Mouse (Mus musculus) spleen, adult 2 months (tissue): ENCODE data around the gene Adh6a. TPM values are rescaled to one million over a fixed set of nuclear protein-coding genes. Genes with fewer than 3 reads are reported as not detected.
"Not testable (repeated sequence)": the region's sequence is repeated elsewhere in the genome, so short reads cannot be mapped to it uniquely, and the experiment has no call there.

Experiments used
- DNase-seq, 2 experiments: peaks; one replicate each; pipeline versions ENCODE4 v3.0.0 to v3.0.0-alpha.2; 2012 to 2021; ENCODE audit warnings: low spot score in 2 of 2, low read depth in 1 of 2
- H3K27ac ChIP-seq: fragments of 200-500 bp; 2 replicates; pipeline ENCODE4 v1.5.1; 2012; ENCODE audit warnings: low read length, inconsistent platforms; ENCODE audit not compliant: insufficient read depth
- H3K27me3 ChIP-seq: fragments of 200-500 bp; 2 replicates; pipeline ENCODE4 v1.6.1; 2012; ENCODE audit warnings: mild to moderate bottlenecking, moderate library complexity, low read length, inconsistent platforms; ENCODE audit not compliant: control insufficient read depth, insufficient read depth
- H3K36me3 ChIP-seq: fragments of 200-500 bp; 2 replicates; pipeline ENCODE4 v1.6.1; 2012; ENCODE audit warnings: mild to moderate bottlenecking, low read length, inconsistent platforms; ENCODE audit not compliant: control insufficient read depth, insufficient read depth
- H3K4me1 ChIP-seq: fragments of 200-500 bp; 2 replicates; pipeline ENCODE4 v1.6.1; 2011; ENCODE audit warnings: inconsistent platforms; ENCODE audit not compliant: control insufficient read depth, insufficient read depth, insufficient read length
- H3K4me3 ChIP-seq: fragments of 200-500 bp; 2 replicates; pipeline ENCODE4 v1.5.1; 2011; ENCODE audit warnings: mild to moderate bottlenecking, inconsistent platforms; ENCODE audit not compliant: insufficient read depth, insufficient read length; ENCODE audit errors: extremely low read depth
- CTCF ChIP-seq: fragments of 200-500 bp; IDR thresholded peaks from 2 replicates; pipeline ENCODE4 v1.5.1; 2011; ENCODE audit warnings: mild to moderate bottlenecking, inconsistent platforms; ENCODE audit not compliant: insufficient read depth, insufficient read length, insufficient replicate concordance; ENCODE audit errors: extremely low read depth
- POLR2A ChIP-seq: fragments of 200-500 bp; IDR thresholded peaks from 2 replicates; pipeline ENCODE4 v1.6.1; 2011; ENCODE audit warnings: low read depth, low read length, inconsistent platforms
- WGBS: fragments of 180-500 bp; shearing (Covaris S2); methylation state at CpG from one replicate; pipeline ENCODE4 v1.1.7; 2018; 5-methylcytosine and 5-hydroxymethylcytosine counted together
- polyA plus RNA-seq: library from polyadenylated mRNA; depleted of rRNA; stranded (reverse); fragments of >200 nt; gene quantifications from 2 replicates; pipeline ENCODE4 v1.2.3, GENCODE M21; 2012; rRNA removed

The Adh6a gene
- polyA plus RNA-seq, 1 experiment: not detected

GRCm38 (mm10) chr3:138369546-138369945, 56.5 kb downstream of the Adh6a start:
- no peaks in the 10 kb centered on the region for H3K4me1 ChIP-seq

GRCm38 (mm10) chr3:138370289-138370688, 57.2 kb downstream of the Adh6a start:
- H3K27ac ChIP-seq, H3K36me3 ChIP-seq, H3K27me3 ChIP-seq, DNase-seq, H3K4me1 ChIP-seq, H3K4me3 ChIP-seq: not testable (repeated sequence)
- 78% methylated on average over 4 of the region's 4 CpGs for WGBS

More at GRCm38 (mm10) chr3:138369546-138369945, 56.5 kb downstream of the Adh6a start:
- no peak for DNase-seq
- WGBS: 82% methylated on average over 1 of the region's 1 CpGs
- Histone ChIP-seq H3K27me3 (no peaks in the 10 kb centered on the region), H3K27ac (no peak overlapping the region), H3K36me3 (no peaks in the 10 kb centered on the region), H3K4me3 (no peak overlapping the region)
- TF ChIP-seq CTCF (no peak), POLR2A (no peak)

GRCm38 (mm10) chr3:138373920-138374319, 60.8 kb downstream of the Adh6a start:
- Histone ChIP-seq H3K4me1 (no peaks in the 10 kb centered on the region), H3K27ac (no peak overlapping the region), H3K4me3 (no peak overlapping the region), H3K27me3 (no peaks in the 10 kb centered on the region), H3K36me3 (no peaks in the 10 kb centered on the region)
- WGBS: 86% methylated on average over 4 of the region's 4 CpGs
- no peak for DNase-seq
- TF ChIP-seq POLR2A (no peak), CTCF (no peak)

DNA sequence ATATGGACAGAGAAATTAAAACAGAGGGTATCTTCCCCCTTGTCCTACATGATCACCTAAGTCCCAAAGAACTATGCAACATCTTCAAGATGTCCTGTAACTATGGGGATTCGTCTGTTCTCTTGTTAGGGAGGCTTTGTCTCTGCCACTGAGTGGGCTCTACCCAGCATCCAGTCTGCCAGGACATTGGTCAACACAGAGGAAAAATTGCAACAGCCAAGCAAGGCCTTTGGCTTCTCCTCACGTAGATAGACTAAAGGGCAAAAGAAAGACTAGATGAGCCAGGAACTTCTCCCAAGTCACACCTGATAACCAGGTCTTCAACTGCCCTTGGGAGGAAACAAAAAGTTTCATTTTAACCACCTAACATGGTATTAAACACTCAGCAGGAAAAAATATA, 62.1 kb downstream of the Adh6a start:
- TF ChIP-seq CTCF: no peak
- H3K4me1 ChIP-seq: no peaks in the 10 kb centered on the region
- 73% methylated on average over 2 of the region's 2 CpGs for WGBS
- H3K4me3 ChIP-seq: no peak overlapping the region
- H3K27me3 ChIP-seq: no peaks in the 10 kb centered on the region
- H3K36me3 ChIP-seq: no peaks in the 10 kb centered on the region
- no peak for DNase-seq
- no peak overlapping the region for H3K27ac ChIP-seq

Other genes starting within 250 kb of the Adh6a start
- 0.05 and 0.08 TPM in 2 replicates for gene 1110002E22Rik, start 248.2 kb upstream of the Adh6a start, polyA plus RNA-seq
- gene Gm5105, start 245.9 kb upstream of the Adh6a start, polyA plus RNA-seq: not detected in 2 replicates
- gene Trmt10a, start 169.8 kb upstream of the Adh6a start, polyA plus RNA-seq: 0.43 and 0.64 TPM in 2 replicates
- gene Mttp, start 168.3 kb upstream of the Adh6a start, polyA plus RNA-seq: 0.47 and 0.54 TPM in 2 replicates
- gene 4930579F01Rik, start 119.5 kb upstream of the Adh6a start, polyA plus RNA-seq: not detected in 2 replicates
- gene Adh7, start 95.5 kb upstream of the Adh6a start, polyA plus RNA-seq: not detected in 2 replicates
- gene Adh1, start 52.3 kb upstream of the Adh6a start, polyA plus RNA-seq: 1.8 and 1.9 TPM in 2 replicates
- gene Adh6b, start 28.5 kb downstream of the Adh6a start, polyA plus RNA-seq: not detected in 2 replicates
- gene Adh4, start 102.2 kb downstream of the Adh6a start, polyA plus RNA-seq: not detected in 2 replicates
- gene Adh5, start 129.8 kb downstream of the Adh6a start, polyA plus RNA-seq: 15.1 and 15.4 TPM in 2 replicates
- gene Metap1, start 176.2 kb downstream of the Adh6a start, polyA plus RNA-seq: 6.6 and 8.5 TPM in 2 replicates
- 5.3 and 7.7 TPM in 2 replicates for gene Eif4e, start 212.9 kb downstream of the Adh6a start, polyA plus RNA-seq